In the genomic region with DNA sequence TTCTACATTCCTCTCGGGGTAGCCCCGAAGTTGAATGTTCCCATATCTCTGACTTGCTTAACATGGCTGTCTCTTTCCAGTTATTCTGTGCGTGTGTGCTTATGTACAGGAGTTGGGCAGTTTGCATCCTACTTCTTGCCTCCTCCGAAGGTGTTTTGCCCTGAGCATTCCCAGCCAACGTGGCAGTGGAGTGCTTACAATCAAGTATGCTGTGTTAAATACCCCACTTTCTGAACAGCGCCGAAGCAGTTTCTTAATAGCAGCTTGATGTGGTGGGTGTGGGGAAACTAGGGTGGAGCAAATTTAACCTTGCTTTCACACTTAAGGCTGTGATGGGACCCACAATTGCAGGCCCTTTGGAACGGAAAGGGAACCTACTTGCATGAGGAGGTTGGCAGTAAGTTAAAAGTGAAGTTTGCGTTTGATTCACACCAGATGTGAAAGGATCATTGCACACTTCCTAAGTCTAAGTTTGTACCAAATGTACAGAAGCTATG, we compare ENCODE assay signal across 8 mouse cellular contexts. TPM values are rescaled to one million over a fixed set of nuclear protein-coding genes. Genes with fewer than 3 reads are reported as not detected.
DNase-seq lines count a peak whose midpoint lies in the region; ATAC-seq and TF ChIP-seq lines count a peak whose summit lies in the region.

No protein-coding gene starts in this region.

- peak overlapping the region; percentile 98 for H3K4me2 ChIP-seq in heart, postnatal 0 days (ENCODE audit: low read depth, low read length)
- H3K4me2 ChIP-seq in hindbrain, embryonic 16.5 days (ENCODE audit: low read length) = peak overlapping the region; percentile 99
- peak overlapping the region; percentile 98 for H3K4me2 ChIP-seq in midbrain, embryonic 14.5 days (ENCODE audit: low read length)

- H3K27ac ChIP-seq in heart, postnatal 0 days (ENCODE audit: low read depth) = no peak overlapping the region
- no peak overlapping the region for H3K27ac ChIP-seq in hindbrain, embryonic 16.5 days (ENCODE audit: low read depth, low read length)
- H3K27ac ChIP-seq in midbrain, embryonic 14.5 days (replicated peaks; ENCODE audit: low read depth, low read length) = no peak overlapping the region

- 28% methylated on average over 9 of the region's 9 CpGs for WGBS in heart, postnatal 0 days
- 25% methylated on average over 9 of the region's 9 CpGs for WGBS in hindbrain, embryonic 16.5 days
- 36% methylated on average over 9 of the region's 9 CpGs for WGBS in midbrain, embryonic 14.5 days

- peak overlapping the region; percentile 90 for H3K4me3 ChIP-seq in heart, postnatal 0 days (ENCODE audit: low read depth, low read length)
- peak overlapping the region; percentile 89 for H3K4me3 ChIP-seq in hindbrain, embryonic 16.5 days (ENCODE audit: low read length)
- peak overlapping the region; percentile 80 for H3K4me3 ChIP-seq in midbrain, embryonic 14.5 days (replicated peaks; ENCODE audit: low read depth, low read length)

- H3K9me3 ChIP-seq in heart, postnatal 0 days (replicated peaks; ENCODE audit: control insufficient read depth, low read length) = no peaks in the 10 kb centered on the region
- H3K9me3 ChIP-seq in hindbrain, embryonic 16.5 days (ENCODE audit: control insufficient read depth, low read length) = no peaks in the 10 kb centered on the region
- H3K9me3 ChIP-seq in midbrain, embryonic 14.5 days (ENCODE audit: control insufficient read depth, low read length) = no peaks in the 10 kb centered on the region

- no peak for ATAC-seq in heart, postnatal 0 days (ENCODE audit: insufficient read depth, low read depth)
- ATAC-seq in hindbrain, embryonic 16.5 days = no peak
- no peak for ATAC-seq in midbrain, embryonic 14.5 days (ENCODE audit: low FRiP score, low TSS enrichment)
- ATAC-seq in erythroid progenitor cell, adult 5-6 weeks (replicated peaks; ENCODE audit: low FRiP score, poor library complexity, severe bottlenecking) = no peak

- 0 out of 2 replicates have a peak overlapping the region, but pooled peaks have one; percentile 67 for H3K9ac ChIP-seq in heart, postnatal 0 days (replicated peaks; ENCODE audit: low read depth, low read length)
- no peak overlapping the region; the same call in 1 of the 2 replicates for H3K9ac ChIP-seq in hindbrain, embryonic 16.5 days (ENCODE audit: low read depth, low read length)
- no peak overlapping the region; the same call in 1 of the 2 replicates for H3K9ac ChIP-seq in midbrain, embryonic 14.5 days (replicated peaks; ENCODE audit: low read length)

- H3K4me1 ChIP-seq in heart, postnatal 0 days (ENCODE audit: control insufficient read depth, insufficient read depth) = peaks cover 13% of the 10 kb centered on the region
- peaks cover 12% of the 10 kb centered on the region for H3K4me1 ChIP-seq in hindbrain, embryonic 16.5 days (ENCODE audit: control insufficient read depth, insufficient read depth, low read depth, low read length)
- H3K4me1 ChIP-seq in midbrain, embryonic 14.5 days (ENCODE audit: control insufficient read depth, insufficient read depth, low read length) = peaks cover 11% of the 10 kb centered on the region; the same call in 1 of the 2 replicates

- no peaks in the 10 kb centered on the region for H3K36me3 ChIP-seq in heart, postnatal 0 days (replicated peaks; ENCODE audit: control insufficient read depth, insufficient read depth, low read length)
- no peaks in the 10 kb centered on the region for H3K36me3 ChIP-seq in hindbrain, embryonic 16.5 days (ENCODE audit: control insufficient read depth, insufficient read depth, low read length)
- no peaks in the 10 kb centered on the region for H3K36me3 ChIP-seq in midbrain, embryonic 14.5 days (ENCODE audit: control insufficient read depth, insufficient read depth, low read length)

- no peaks in the 10 kb centered on the region for H3K27me3 ChIP-seq in heart, postnatal 0 days (ENCODE audit: control insufficient read depth, insufficient read depth, low read length)
- no peaks in the 10 kb centered on the region; the same call in 1 of the 2 replicates for H3K27me3 ChIP-seq in hindbrain, embryonic 16.5 days (replicated peaks; ENCODE audit: control insufficient read depth, insufficient read depth, low read length)
- H3K27me3 ChIP-seq in midbrain, embryonic 14.5 days (ENCODE audit: control insufficient read depth, insufficient read depth, low read length) = peaks cover 13% of the 10 kb centered on the region

- no peak for TF ChIP-seq CTCF in heart, postnatal 0 days (IDR thresholded peaks at IDR 0.05; ENCODE audit: low read depth)

- no peak for TF ChIP-seq EP300 in heart, postnatal 0 days (IDR thresholded peaks at IDR 0.05; ENCODE audit: low read depth)

- no peak for DNase-seq in heart, postnatal 0 days (ENCODE audit: low spot score)
- no peak for DNase-seq in heart, adult 8-10 months (ENCODE audit: low spot score)
- DNase-seq in Muller cell, postnatal 12 days (ENCODE audit: inconsistent ontology term) = peak; percentile 4
- DNase-seq in midbrain, embryonic 14.5 days = no peak
- no peak for DNase-seq in cerebellum, postnatal 36 days
- no peak for DNase-seq in layer of hippocampus, adult 18-20 months (ENCODE audit: low spot score in 2 of 2)

RNA-seq across cellular contexts. Expression of a gene that starts 1.1 kb away (rescaled TPM):
- 5.0 and 5.6 TPM in 2 replicates for total RNA-seq in heart, postnatal 0 days (2014; rRNA removed; ENCODE audit: low replicate concordance)
- polyA plus RNA-seq in heart, postnatal 0 days (2015; fragmentation: Nextera tagmentation; extraction: Ambion mirVana) = 3.6 and 3.9 TPM in 2 replicates
- 1 to 10 TPM; 5.1 to 6.6 (median 6.0) TPM for total RNA-seq in heart, adult 8-10 months (2022)
- 3.0 and 3.1 TPM in 2 replicates for polyA plus RNA-seq in hindbrain, embryonic 16.5 days (2015; fragmentation: Nextera tagmentation; extraction: Ambion mirVana)
- polyA plus RNA-seq in midbrain, embryonic 14.5 days (2014; fragmentation: Nextera tagmentation; extraction: Ambion mirVana) = 2.4 and 2.5 TPM in 2 replicates
- 1 to 10 TPM; 6.3 to 8.2 TPM for total RNA-seq in layer of hippocampus, adult 18-20 months (2021)
- 340 and 347 TPM in 2 replicates for total RNA-seq in erythroid progenitor cell, adult 5-6 weeks (2015; ENCODE audit: low replicate concordance)
- total RNA-seq in erythroid progenitor cell, adult 5-6 weeks (2017; ENCODE audit: low replicate concordance) = 282 and 287 TPM in 2 replicates

RNA-seq across cellular contexts. Expression of a gene that starts 27.8 kb away (rescaled TPM):
- 54.7 and 85.6 TPM in 2 replicates for total RNA-seq in heart, postnatal 0 days (2014; rRNA removed; ENCODE audit: low replicate concordance)
- polyA plus RNA-seq in heart, postnatal 0 days (2015; fragmentation: Nextera tagmentation; extraction: Ambion mirVana) = 28.5 and 29.9 TPM in 2 replicates
- 10 to 100 TPM; 27.2 to 37.8 (median 32.3) TPM for total RNA-seq in heart, adult 8-10 months (2022)
- 61.5 and 67.2 TPM in 2 replicates for polyA plus RNA-seq in hindbrain, embryonic 16.5 days (2015; fragmentation: Nextera tagmentation; extraction: Ambion mirVana)
- polyA plus RNA-seq in midbrain, embryonic 14.5 days (2014; fragmentation: Nextera tagmentation; extraction: Ambion mirVana) = 56.6 and 65.2 TPM in 2 replicates
- total RNA-seq in layer of hippocampus, adult 18-20 months (2021) = 10 to 100 TPM; 76.5 to 82.0 TPM
- 94.3 and 127 TPM in 2 replicates for total RNA-seq in erythroid progenitor cell, adult 5-6 weeks (2015; ENCODE audit: low replicate concordance)
- 72.6 and 81.2 TPM in 2 replicates for total RNA-seq in erythroid progenitor cell, adult 5-6 weeks (2017; ENCODE audit: low replicate concordance)

RNA-seq across cellular contexts. Expression of a gene that starts 46.6 kb away (rescaled TPM):
- total RNA-seq in heart, postnatal 0 days (2014; rRNA removed; ENCODE audit: low replicate concordance) = 35.2 and 71.6 TPM in 2 replicates
- 70.3 TPM in 2 replicates for polyA plus RNA-seq in heart, postnatal 0 days (2015; fragmentation: Nextera tagmentation; extraction: Ambion mirVana)
- total RNA-seq in heart, adult 8-10 months (2022) = 10 to 100 TPM; 35.4 to 42.2 (median 36.5) TPM
- 142 and 147 TPM in 2 replicates for polyA plus RNA-seq in hindbrain, embryonic 16.5 days (2015; fragmentation: Nextera tagmentation; extraction: Ambion mirVana)
- 158 and 167 TPM in 2 replicates for polyA plus RNA-seq in midbrain, embryonic 14.5 days (2014; fragmentation: Nextera tagmentation; extraction: Ambion mirVana)
- total RNA-seq in layer of hippocampus, adult 18-20 months (2021) = 10 to 100 TPM; 58.5 to 68.8 TPM
- total RNA-seq in erythroid progenitor cell, adult 5-6 weeks (2015; ENCODE audit: low replicate concordance) = 35.0 and 42.3 TPM in 2 replicates
- 38.7 and 50.4 TPM in 2 replicates for total RNA-seq in erythroid progenitor cell, adult 5-6 weeks (2017; ENCODE audit: low replicate concordance)

Comparison
In these comparisons a context has a peak if more than half of its experiments do, and no peak if none do; other contexts are left out.
1. RNA of a gene that starts 1.1 kb away (total RNA-seq): 282 to 347 TPM in erythroid progenitor cell, adult 5-6 weeks; 6.3 to 8.2 TPM in layer of hippocampus, adult 18-20 months, 5.1 to 6.6 TPM in heart, adult 8-10 months and 5.0 to 5.6 TPM in heart, postnatal 0 days; every median in the first group is over 10 times any median in the second.
2. Peak in every context shown above with its lines, with median percentiles within 50 percentile points of each other: H3K4me2 ChIP-seq and H3K4me3 ChIP-seq.